In the genomic region with DNA sequence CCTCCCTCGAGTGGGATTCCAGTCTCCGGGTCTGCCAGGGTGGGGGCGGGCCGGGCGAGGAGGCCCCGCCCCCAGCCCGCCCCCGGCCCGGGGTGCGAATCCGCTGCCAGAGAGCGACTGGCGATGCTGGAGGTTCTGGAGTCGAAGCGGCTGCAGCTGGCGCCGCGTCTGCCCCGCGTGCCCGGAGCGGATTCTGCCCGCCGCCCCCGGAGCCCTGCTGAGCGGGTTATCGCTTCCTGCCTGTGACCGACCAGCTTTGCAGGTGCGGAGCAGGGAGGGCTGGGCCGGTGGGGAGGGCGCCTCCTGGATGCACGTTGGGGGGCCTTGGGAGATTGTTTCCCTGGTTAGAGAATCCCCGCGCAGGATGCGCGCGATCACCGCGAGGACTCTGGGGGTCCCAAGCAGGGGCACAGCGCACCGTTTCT, we compare ENCODE assay signal across 8 mouse cellular contexts. TPM values are rescaled to one million over a fixed set of nuclear protein-coding genes. Genes with fewer than 3 reads are reported as not detected.
DNase-seq lines count a peak whose midpoint lies in the region; ATAC-seq lines count a peak whose summit lies in the region.

No protein-coding gene starts in this region.

- no peak for DNase-seq in heart, adult 11 months
- DNase-seq in R1 (ENCODE audit: low read depth, low spot score), result peak; percentile 81
- peak; percentile 59 to 74 for DNase-seq in layer of hippocampus, adult 18-20 months (ENCODE audit: low spot score in 2 of 2)
- peak; percentile 46 for DNase-seq in mesoderm, embryonic 11.5 days (ENCODE audit: low read depth, low spot score)
- DNase-seq in urinary bladder, adult 18-20 months (ENCODE audit: low spot score in 2 of 2), result no peak

- H3K4me2 ChIP-seq in heart, embryonic 16.5 days (ENCODE audit: low read depth, low read length), result peak overlapping the region; percentile 88
- peak overlapping the region; percentile 89 for H3K4me2 ChIP-seq in embryonic facial prominence, embryonic 15.5 days (replicated peaks)
- H3K4me2 ChIP-seq in stomach, embryonic 15.5 days, result peak overlapping the region; percentile 92

- peaks cover 8% of the 10 kb centered on the region for H3K4me1 ChIP-seq in heart, embryonic 16.5 days (ENCODE audit: control insufficient read depth, insufficient read depth, low read length)
- peaks cover 17% of the 10 kb centered on the region for H3K4me1 ChIP-seq in embryonic facial prominence, embryonic 15.5 days
- H3K4me1 ChIP-seq in stomach, embryonic 15.5 days, result peaks cover 16% of the 10 kb centered on the region

- H3K9me3 ChIP-seq in heart, embryonic 16.5 days (replicated peaks; ENCODE audit: control insufficient read depth, low read length), result no peaks in the 10 kb centered on the region
- H3K9me3 ChIP-seq in embryonic facial prominence, embryonic 15.5 days (replicated peaks), result no peaks in the 10 kb centered on the region
- no peaks in the 10 kb centered on the region for H3K9me3 ChIP-seq in stomach, embryonic 15.5 days

- under 1% methylated on average over 39 of the region's 41 CpGs for WGBS in heart, embryonic 16.5 days
- WGBS in embryonic facial prominence, embryonic 15.5 days, result under 1% methylated on average over 41 of the region's 41 CpGs
- under 1% methylated on average over 41 of the region's 41 CpGs for WGBS in stomach, embryonic 15.5 days

- peak overlapping the region; percentile 57 for H3K4me3 ChIP-seq in heart, embryonic 16.5 days (ENCODE audit: low read length)
- H3K4me3 ChIP-seq in embryonic facial prominence, embryonic 15.5 days (replicated peaks), result peak overlapping the region; percentile 47
- peak overlapping the region; percentile 47 for H3K4me3 ChIP-seq in stomach, embryonic 15.5 days (replicated peaks)

- no peak overlapping the region for H3K27ac ChIP-seq in heart, embryonic 16.5 days (ENCODE audit: low read length)
- H3K27ac ChIP-seq in embryonic facial prominence, embryonic 15.5 days (replicated peaks), result no peak overlapping the region
- H3K27ac ChIP-seq in stomach, embryonic 15.5 days, result no peak overlapping the region

- H3K36me3 ChIP-seq in heart, embryonic 16.5 days (ENCODE audit: control insufficient read depth, insufficient read depth), result no peaks in the 10 kb centered on the region
- H3K36me3 ChIP-seq in embryonic facial prominence, embryonic 15.5 days, result no peaks in the 10 kb centered on the region
- H3K36me3 ChIP-seq in stomach, embryonic 15.5 days, result no peaks in the 10 kb centered on the region

- ATAC-seq in heart, embryonic 16.5 days (replicated peaks; ENCODE audit: extremely low read depth, insufficient read depth, low FRiP score), result 0 out of 2 replicates have a peak, but pooled peaks have one; percentile 28
- 0 out of 2 replicates have a peak, but pooled peaks have one; percentile 4 for ATAC-seq in embryonic facial prominence, embryonic 15.5 days (ENCODE audit: insufficient number of reproducible peaks, low FRiP score, low TSS enrichment, low read depth)
- no peak for ATAC-seq in stomach, embryonic 15.5 days (ENCODE audit: insufficient read depth, low FRiP score, low read depth)

- H3K27me3 ChIP-seq in heart, embryonic 16.5 days (ENCODE audit: control insufficient read depth, insufficient read depth, low read length), result peaks cover 30% of the 10 kb centered on the region
- peaks cover 14% of the 10 kb centered on the region; the same call in 1 of the 2 replicates for H3K27me3 ChIP-seq in embryonic facial prominence, embryonic 15.5 days
- H3K27me3 ChIP-seq in stomach, embryonic 15.5 days (replicated peaks), result peaks cover 24% of the 10 kb centered on the region

- peak overlapping the region; percentile 67 for H3K9ac ChIP-seq in heart, embryonic 16.5 days (ENCODE audit: low read length)
- H3K9ac ChIP-seq in embryonic facial prominence, embryonic 15.5 days, result peak overlapping the region; percentile 26; the same call in 1 of the 2 replicates
- H3K9ac ChIP-seq in stomach, embryonic 15.5 days, result peak overlapping the region; percentile 35; the same call in 1 of the 2 replicates

RNA-seq across cellular contexts. Expression of a gene that starts 0.3 kb away (rescaled TPM):
- polyA plus RNA-seq in heart, embryonic 16.5 days (2015; fragmentation: Nextera tagmentation; extraction: Ambion mirVana), result 0.77 and 2.3 TPM in 2 replicates
- 5.9 and 6.0 TPM in 2 replicates for polyA plus RNA-seq in embryonic facial prominence, embryonic 15.5 days (2015; fragmentation: Nextera tagmentation; extraction: Ambion mirVana)
- total RNA-seq in layer of hippocampus, adult 18-20 months (2021), result 100 to 1,000 TPM; 554 to 575 TPM
- 3.0 and 3.1 TPM in 2 replicates for polyA plus RNA-seq in stomach, embryonic 15.5 days (2015; fragmentation: Nextera tagmentation; extraction: Ambion mirVana)

RNA-seq across cellular contexts. Expression of a gene that starts 7.5 kb away (rescaled TPM):
- polyA plus RNA-seq in heart, embryonic 16.5 days (2015; fragmentation: Nextera tagmentation; extraction: Ambion mirVana), result not detected in 2 replicates
- not detected in 2 replicates for polyA plus RNA-seq in embryonic facial prominence, embryonic 15.5 days (2015; fragmentation: Nextera tagmentation; extraction: Ambion mirVana)
- total RNA-seq in layer of hippocampus, adult 18-20 months (2021), result not detected
- not detected in 2 replicates for polyA plus RNA-seq in stomach, embryonic 15.5 days (2015; fragmentation: Nextera tagmentation; extraction: Ambion mirVana)

RNA-seq across cellular contexts. Expression of a gene that starts 14.1 kb away (rescaled TPM):
- 11.8 and 12.7 TPM in 2 replicates for polyA plus RNA-seq in heart, embryonic 16.5 days (2015; fragmentation: Nextera tagmentation; extraction: Ambion mirVana)
- polyA plus RNA-seq in embryonic facial prominence, embryonic 15.5 days (2015; fragmentation: Nextera tagmentation; extraction: Ambion mirVana), result 16.6 and 18.7 TPM in 2 replicates
- 10 to 100 TPM; 17.1 to 18.9 TPM for total RNA-seq in layer of hippocampus, adult 18-20 months (2021)
- polyA plus RNA-seq in stomach, embryonic 15.5 days (2015; fragmentation: Nextera tagmentation; extraction: Ambion mirVana), result 17.2 and 18.3 TPM in 2 replicates

RNA-seq across cellular contexts. Expression of a gene that starts 29.1 kb away (rescaled TPM):
- 2.4 and 2.8 TPM in 2 replicates for polyA plus RNA-seq in heart, embryonic 16.5 days (2015; fragmentation: Nextera tagmentation; extraction: Ambion mirVana)
- polyA plus RNA-seq in embryonic facial prominence, embryonic 15.5 days (2015; fragmentation: Nextera tagmentation; extraction: Ambion mirVana), result 7.4 and 7.7 TPM in 2 replicates
- 1 to 10 TPM; 1.9 TPM for total RNA-seq in layer of hippocampus, adult 18-20 months (2021)
- polyA plus RNA-seq in stomach, embryonic 15.5 days (2015; fragmentation: Nextera tagmentation; extraction: Ambion mirVana), result 10.8 TPM in 2 replicates

RNA-seq across cellular contexts. Expression of a gene that starts 39.5 kb away (rescaled TPM):
- 24.1 and 24.2 TPM in 2 replicates for polyA plus RNA-seq in heart, embryonic 16.5 days (2015; fragmentation: Nextera tagmentation; extraction: Ambion mirVana)
- 22.4 and 28.0 TPM in 2 replicates for polyA plus RNA-seq in embryonic facial prominence, embryonic 15.5 days (2015; fragmentation: Nextera tagmentation; extraction: Ambion mirVana)
- 1 to 10 TPM; 5.1 to 5.9 TPM for total RNA-seq in layer of hippocampus, adult 18-20 months (2021)
- 37.0 and 40.2 TPM in 2 replicates for polyA plus RNA-seq in stomach, embryonic 15.5 days (2015; fragmentation: Nextera tagmentation; extraction: Ambion mirVana)

Comparison
In these comparisons a context has a peak if more than half of its experiments do, and no peak if none do; other contexts are left out.
1. DNase-seq: peak in R1 (single experiment), layer of hippocampus, adult 18-20 months (2 of 2) and mesoderm, embryonic 11.5 days (single experiment); none in heart, adult 11 months (single experiment) and urinary bladder, adult 18-20 months (0 of 2).
2. Peak in every context shown above with its lines, with median percentiles within 50 percentile points of each other: H3K4me2 ChIP-seq, H3K4me3 ChIP-seq and H3K9ac ChIP-seq.